Mouse (Mus musculus): ENCODE measurements at regions not wholly inside any gene's neighbourhood (a gene's known extent, or its start where the extent isn't known, plus 50 kb on each side); places are given as distances from the start of the nearest gene placed in this dataset.

DNA sequence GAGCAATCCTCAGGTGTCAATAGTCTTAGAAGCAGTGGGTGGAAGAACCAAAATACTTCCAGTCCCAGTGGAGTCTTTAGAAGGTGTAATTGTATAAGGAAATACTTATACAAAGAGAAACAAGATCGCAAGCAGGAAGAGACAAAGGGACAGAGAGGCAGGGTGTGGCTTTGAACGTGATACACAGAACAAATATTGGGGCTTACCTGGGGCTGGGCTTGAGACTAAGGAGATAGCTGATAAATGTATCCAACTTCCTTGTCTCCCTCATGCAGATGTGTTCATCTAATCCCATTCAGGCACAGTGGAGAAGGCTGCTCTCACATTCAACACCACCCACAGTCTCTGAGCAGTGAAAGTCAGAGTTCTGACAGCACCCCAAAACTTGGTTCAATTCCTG is 331.9 kb upstream of the Igfbp3 start:
- TF ChIP-seq CTCF (IDR thresholded peaks at IDR 0.05; ENCODE audit: control insufficient read depth, insufficient read depth, insufficient read length) (no peak), FOSL1 (IDR thresholded peaks at IDR 0.05; ENCODE audit: insufficient read depth, low read length, poor library complexity, severe bottlenecking) (no peak), USF1 (IDR thresholded peaks at IDR 0.05; ENCODE audit: low read depth) (no peak), MAX (IDR thresholded peaks at IDR 0.05) (no peak), MYOD1 (IDR thresholded peaks at IDR 0.05; ENCODE audit: control insufficient read depth, insufficient read length, low read depth) (no peak), MYOG (IDR thresholded peaks at IDR 0.05; ENCODE audit: control insufficient read depth, extremely low read depth, insufficient read length) (no peak)
